Mouse (Mus musculus) stomach, postnatal 0 days (tissue): Measurements from ENCODE around the gene Rnf114.

Source experiments
- CTCF ChIP-seq: IDR thresholded peaks from 2 replicates; pipeline ENCODE4 v1.5.1; 2016; ENCODE audit warnings: antibody characterized with exemption, low read depth, mild to moderate bottlenecking, moderate library complexity
- EP300 ChIP-seq: optimal IDR thresholded peaks from 2 replicates; pipeline ENCODE3; 2016; ENCODE audit warnings: antibody characterized with exemption

GRCm38 (mm10) chr2:167496437-167496836 is 4.0 kb downstream of the Rnf114 start:
- TF ChIP-seq CTCF (no peak), EP300 (no peak)
